Mouse (Mus musculus) layer of hippocampus, postnatal 25 days (tissue): ENCODE data around the gene Ccdc73. TPM values are rescaled to one million over a fixed set of nuclear protein-coding genes. Genes with fewer than 3 reads are reported as not detected.
"Not testable (repeated sequence)": the region's sequence is repeated elsewhere in the genome, so short reads cannot be mapped to it uniquely, and the experiment has no call there.

ENCODE experiments used
- DNase-seq, 2 experiments: peaks; one replicate each; pipeline ENCODE4 v3.0.0; 2022; ENCODE audit warnings: mixed read lengths in 2 of 2, low spot score in 1 of 2; ENCODE audit errors: extremely low spot score in 1 of 2
- total RNA-seq, 2 experiments: library from RNA; stranded (reverse); gene quantifications; 2 replicates each; pipeline ENCODE4 v1.2.3; 2021

Gene Ccdc73
- total RNA-seq, 2 experiments from 2014 or later, result 0.70 to 1.3 TPM

DNA sequence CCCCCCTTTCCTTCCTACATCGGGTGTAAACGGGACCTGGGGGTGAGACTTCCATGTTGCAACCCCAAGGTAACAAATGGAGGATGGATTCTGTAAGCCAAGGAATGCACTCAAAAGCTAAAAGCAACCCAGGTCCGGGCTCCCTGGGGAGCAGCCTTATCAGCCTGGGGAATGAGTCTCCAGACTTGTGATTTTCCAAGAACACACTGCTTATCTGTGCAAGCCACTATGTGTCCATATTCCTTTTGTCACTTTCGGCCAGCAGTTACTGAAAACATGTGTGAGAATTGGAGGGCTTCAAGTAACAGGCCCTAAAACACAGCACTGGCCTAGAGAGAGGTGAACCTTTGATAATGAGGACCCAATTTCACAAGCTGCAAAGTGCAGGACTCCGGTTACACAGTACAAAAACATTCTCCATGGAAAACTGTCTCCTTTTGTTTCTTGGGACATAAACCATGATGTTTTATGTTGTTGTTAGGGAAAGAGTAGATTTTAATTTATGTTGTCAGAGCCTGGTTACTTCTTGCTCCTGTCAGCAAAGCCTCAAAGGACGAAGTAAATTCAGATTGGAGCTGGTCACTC is 155.5 kb downstream of the Ccdc73 start:
- no peak for DNase-seq

DNA sequence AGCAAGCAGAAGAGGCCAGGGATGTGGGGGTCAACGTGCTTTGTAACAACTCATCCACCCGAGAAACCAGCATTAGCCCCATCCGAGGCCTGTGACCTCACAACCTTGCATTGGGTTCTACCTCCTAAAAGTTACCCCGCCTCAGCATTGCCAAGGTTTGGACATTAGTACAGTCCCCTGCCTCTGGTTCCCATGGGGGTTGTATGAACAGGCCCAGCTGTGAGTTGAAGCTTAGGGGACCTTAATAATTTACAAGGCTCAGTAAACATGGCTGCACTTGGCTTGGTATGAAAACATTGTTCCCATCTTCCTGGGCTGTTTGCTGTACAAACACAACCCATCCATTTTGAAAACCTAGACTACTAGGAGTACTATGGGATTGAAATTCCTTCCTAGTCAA is 156.2 kb downstream of the Ccdc73 start:
- DNase-seq, result no peak

DNA sequence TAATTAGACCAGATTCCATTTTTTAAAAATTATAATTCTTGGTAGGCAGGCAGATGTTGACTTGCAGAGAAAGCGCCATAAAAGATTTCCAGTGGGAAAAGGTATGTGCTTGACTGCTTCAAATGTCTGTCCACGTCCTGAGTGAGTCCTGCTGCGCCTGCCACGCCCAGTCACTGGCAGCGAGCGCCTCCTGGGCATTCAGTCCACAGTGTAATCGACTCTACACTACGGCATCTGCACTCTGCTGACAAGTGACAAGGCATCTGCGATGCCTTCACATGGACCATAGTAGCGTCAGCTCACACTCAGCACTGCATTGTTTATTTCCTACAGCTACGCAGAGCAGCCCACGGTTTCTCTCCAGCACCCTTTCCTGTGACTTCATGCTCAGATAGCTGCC is 158.0 kb downstream of the Ccdc73 start:
- DNase-seq, result not testable (repeated sequence)

DNA sequence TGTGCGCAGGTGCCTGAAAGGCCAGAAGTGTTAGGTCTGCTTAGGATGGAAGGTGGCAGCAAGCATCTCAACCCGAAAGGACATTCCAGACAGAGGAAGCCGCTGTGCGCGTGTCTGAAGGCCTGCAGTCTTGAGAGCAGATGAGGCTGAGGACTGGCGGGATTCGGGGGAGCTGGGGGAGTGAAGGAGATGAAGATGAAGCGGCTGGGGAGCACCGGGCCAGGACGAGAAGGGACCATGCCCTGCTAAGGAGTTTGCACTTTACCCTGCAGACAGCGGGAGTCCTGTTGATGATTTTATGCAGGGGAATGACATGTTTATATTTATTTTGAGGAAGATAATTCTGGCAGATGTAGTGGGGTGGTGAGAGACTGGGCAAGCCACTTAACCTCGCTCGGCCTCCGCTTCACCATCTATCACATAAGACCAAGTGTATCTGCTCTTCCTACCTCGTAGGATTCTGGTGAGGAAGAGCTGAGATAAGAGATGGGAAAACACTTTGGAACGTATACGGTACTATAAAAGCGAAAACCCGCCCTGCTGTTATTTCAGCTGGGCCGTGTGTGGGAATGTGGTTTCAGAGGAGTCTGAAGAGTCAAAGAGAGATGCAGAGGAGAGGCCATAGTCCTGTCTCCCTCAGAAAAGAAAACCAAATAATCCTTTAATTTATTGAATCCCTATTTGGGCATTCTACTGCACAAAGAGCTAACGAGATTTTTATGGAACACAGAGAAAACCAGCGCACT is 159.5 kb downstream of the Ccdc73 start:
- no peak for DNase-seq

DNA sequence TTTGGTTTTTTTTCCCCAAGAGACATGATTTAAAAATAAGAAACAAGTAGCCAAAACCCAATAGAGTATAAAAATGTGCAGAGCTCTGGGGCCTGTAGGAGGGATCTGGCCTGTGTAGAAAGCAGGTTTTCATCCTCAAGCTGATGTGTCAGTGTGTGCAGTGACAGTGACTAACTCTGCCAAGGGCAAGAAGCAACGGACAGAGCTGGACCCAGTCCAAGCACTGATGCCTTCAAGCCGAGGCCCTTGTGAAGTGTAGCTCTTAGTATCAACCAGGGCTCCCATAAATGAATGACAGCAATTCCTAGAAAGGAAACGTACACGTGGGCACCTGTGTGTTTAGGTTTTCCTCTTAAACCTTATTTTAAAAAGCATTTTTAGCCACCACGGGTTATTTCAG is 161.2 kb downstream of the Ccdc73 start:
- DNase-seq, result no peak

DNA sequence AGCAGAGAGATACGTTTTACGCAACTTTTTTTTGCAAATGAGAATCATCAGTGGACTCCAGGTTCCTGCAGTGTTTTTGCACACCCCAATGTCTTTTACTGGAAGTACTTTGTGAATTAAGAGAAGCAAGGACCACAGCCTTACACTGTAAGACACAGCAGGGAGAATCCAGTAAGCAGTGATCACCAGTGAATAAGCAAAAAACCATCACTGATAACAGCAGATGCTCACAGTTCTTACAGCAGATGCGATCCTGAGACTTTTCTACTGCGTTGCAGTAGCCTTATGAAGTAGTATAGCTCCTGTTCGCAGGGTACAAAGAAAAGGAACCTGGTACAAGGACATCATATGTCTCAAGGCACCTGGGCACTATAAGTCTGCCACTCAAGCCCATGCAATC is 162.9 kb downstream of the Ccdc73 start:
- no peak for DNase-seq

DNA sequence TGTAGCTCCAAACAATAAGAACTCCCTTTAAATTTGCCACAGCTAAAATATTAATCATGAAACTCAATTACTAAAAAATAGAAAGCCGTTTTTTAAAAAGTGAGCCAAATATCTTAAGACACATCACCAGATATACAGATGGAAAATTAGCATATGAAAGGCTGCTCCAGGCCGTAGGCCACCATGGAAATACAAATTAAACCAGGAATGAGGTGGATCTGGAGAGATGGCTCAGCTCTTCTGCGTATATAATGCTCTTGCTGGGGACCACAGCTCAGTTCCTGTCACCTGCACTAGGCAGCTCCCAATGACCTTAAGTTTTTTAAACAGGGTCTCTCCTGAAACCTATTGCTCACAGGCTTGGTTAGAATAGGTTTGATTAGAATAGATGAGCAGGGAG is 166.5 kb downstream of the Ccdc73 start:
- DNase-seq, result no peak

DNA sequence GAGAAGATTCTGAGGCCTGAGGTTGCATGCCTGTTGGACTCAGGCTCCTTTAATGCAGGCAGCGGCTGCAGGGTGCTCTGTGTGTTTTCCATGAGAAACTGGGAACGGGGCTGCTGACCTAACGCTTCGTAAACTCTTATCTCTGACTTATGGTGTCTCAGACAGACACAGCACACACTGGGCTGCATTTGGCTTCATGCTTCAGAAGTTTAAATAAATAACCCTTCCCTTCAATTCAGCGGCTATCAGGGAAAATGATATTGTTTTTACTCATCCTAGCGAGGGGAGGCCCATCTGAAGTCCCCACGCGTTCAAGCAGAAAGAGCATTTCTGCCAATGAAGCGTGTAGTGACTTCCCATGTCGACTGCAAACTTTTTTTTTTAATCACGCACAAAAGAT is 168.4 kb downstream of the Ccdc73 start:
- DNase-seq, result no peak

DNA sequence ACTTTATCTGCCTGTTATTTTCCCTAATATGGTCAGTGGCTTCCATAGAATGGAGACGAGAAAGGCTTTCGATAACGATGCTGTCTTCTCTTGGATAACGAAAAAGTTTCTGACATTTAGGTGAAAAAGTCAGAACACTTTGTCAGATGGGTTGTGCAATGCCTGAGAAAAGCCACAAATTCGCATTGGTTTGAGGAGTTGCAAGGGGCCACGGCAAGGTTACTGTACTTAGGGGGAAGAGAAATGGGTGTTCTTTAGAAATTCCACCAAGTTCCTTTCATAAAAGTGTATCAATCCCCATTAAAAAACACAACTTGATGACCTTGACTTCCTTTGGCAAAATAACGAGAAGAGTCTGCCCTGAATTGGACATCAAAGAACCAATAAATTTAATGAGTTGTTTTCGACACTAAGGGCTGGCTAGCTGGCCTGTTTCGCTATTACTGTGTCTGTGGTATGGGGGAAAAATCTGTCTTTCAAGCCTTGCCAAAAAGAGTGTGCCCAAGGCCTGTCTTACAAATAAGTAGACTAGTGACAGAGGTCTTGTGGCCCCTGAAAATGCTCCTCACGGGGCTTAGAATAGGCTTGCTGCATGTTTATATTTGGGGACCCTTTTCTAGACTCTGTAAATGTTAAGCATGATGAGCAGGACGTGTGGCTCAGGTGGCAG is 168.9 kb downstream of the Ccdc73 start:
- no peak for DNase-seq

DNA sequence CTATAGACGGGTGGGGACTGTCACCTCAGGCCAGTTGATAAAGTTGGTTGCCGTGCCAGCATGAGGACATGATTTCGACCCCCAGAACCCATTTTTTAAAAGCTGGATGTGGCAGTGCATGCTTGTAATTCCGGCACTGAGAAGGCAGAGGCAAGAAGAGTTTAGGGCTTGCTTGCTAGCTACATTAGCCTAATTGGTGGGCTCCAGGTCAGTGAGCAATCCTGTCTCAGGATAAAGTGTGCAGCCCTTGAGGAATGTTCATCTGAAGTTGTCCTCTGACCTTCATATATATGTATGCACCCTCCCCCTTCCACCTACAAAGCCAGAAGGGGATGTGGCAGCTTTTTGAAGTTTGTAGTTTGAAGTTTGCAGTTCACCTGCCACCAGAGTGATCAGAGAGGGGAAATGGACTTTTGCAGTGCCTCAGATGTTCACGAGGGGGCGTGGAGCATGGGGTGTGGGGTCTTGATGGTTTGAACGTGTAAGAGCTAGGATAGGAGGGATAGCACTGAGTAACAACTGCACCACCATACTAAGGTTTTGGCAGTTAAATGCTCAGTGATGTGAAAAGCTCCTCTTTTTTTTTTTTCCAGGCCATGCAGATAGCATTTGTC is 170.5 kb downstream of the Ccdc73 start:
- DNase-seq, result no peak

DNA sequence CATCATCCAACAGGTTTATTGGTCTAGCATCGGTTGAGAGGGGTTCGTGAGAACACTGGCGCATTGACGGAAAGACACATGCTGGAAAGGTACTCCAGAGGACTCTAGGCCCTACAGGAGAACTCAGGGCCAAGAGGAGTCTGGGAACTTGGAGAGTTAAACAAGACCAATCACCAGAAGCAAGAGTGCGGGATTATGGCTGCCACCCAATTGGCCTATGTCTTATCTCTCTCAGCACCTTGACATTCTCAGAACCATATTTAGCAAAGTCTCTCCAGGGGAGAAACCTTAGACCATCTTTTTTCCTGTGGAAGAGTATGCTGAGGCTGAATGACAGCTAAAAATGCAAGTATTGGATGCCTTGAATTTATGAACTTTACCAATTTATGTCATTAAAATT is 171.3 kb downstream of the Ccdc73 start:
- no peak for DNase-seq

DNA sequence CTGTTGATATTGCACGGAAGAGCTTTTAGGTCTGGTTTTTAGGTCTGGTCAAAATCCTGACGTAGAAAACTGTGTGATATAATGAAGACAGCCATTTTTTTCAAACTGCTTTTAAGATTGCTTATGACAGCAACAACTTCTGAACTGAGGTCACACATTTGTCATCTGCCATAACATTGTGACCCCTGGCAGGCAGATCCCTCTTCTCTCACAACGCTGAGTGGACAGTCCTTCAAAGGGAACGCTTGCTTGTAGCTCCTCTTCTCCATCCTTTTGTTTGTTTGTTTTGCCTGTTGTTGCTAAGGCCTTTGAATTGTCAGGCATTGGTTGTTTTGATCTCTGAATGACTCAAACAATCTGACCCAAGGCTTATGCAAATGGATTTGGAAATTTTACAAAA is 173.3 kb downstream of the Ccdc73 start:
- DNase-seq, result no peak

DNA sequence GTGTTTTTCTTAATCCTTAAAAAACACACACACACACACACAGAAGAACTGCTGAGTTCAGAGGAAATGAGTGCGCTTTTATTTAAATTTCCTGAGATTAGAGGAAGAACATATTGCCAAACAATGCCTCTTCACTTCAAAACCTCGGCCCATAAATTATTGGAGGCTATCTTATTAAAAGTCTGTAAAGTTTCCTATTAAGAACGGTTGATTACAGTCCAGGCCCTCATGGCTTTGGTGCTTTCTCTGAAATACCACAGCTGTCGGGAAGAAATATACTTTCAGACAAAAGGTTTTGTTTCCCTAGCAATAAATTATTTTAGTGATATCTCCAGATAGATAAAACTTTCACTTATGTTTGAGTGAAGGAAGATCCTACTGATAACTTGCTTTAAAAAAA is 175.5 kb downstream of the Ccdc73 start:
- no peak for DNase-seq

DNA sequence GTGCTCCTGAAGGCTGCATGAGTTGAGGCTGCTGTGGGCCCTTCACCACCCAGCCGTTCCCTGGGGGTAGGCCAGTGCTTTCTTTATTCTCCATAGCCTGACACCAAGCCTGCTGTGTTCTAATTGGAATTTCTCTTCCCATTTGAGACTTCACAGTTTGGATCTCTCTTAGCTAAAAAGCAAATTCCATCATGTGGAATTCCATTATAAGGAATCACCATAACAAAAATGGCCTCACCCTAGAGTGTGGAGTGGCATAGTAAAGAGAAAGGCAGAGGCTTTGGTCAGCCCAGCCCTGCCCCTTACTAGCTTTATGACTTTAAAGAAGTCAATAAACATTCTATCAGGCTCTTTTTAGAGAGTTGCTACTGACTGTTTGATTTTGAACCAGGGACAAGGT is 180.7 kb downstream of the Ccdc73 start:
- DNase-seq, result no peak

DNA sequence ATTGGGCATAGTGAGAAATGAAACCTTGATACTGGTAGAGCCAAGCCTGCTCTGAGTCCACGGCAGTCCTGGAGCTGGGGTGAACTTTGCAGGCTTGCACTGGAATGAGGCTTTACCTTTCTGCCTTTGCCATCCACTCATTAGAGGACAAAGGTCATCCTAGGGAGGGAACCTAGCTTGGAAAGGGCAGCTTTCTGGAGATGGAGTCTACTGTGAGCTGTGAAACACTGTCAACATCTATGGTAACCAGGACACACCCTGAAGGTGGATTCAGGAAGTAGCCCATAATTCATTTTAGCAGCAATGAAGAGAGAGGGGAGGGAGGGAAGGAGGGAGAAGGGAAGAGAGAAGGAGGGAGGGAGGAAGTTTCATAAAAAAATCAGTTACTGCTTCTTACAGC is 187.9 kb downstream of the Ccdc73 start:
- no peak for DNase-seq

DNA sequence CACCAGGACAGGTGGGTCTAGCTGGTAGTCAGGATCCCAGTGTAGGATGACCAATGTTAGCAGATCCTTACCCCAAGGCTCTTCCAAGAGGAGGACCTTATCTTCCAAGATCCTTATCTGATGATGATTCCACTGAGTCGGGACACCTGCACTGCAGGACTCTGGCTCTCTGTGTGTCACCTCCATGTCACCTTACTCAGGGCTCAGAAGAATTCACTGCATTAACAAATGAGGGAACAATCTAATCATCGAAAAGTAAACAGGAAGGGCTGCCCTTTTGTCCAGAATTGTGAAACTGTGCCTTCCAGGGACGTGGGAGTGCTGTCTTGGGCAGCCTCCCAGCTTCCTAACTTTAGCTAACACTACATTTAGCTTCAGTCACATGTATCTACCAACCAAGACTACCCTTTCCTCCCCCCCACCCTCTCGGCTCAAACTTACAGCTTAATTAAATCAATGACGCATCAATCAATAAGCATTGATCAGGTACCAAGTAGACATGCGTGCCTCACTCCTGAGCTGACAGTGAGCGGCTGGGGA is 191.0 kb downstream of the Ccdc73 start:
- no peak for DNase-seq

DNA sequence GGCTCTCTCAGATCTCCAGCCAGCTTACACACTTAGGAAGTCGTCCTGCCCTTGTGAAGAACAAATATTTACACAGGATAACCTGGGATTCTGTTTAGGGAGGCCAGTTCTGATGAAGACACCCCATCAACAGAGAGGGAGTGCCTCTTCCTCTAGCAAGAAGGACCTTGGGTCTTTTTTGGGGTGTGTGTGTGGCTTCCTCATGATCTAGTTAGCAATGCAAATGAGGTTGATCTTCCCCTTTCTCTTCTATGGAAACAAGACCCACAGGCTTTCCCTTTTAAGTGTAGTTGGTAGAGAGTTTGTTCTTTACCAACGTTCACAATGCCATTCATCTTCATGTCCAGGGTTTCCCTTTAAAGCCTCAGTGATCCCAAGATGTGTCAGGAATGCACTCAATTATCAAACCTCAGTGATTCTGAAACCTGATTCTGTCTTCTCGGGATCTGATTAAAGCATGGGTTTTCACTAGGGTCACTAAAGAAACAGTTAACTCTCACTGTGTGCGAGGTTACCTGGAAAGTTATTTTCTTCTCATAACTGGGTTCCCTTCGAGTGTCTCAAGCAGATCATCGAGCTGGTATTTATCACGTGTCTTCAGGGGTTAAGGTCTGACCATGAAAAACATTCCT is 195.3 kb downstream of the Ccdc73 start:
- DNase-seq, result no peak
